Mouse (Mus musculus): ENCODE measurements around the gene Chchd3.

Gene Chchd3

DNA sequence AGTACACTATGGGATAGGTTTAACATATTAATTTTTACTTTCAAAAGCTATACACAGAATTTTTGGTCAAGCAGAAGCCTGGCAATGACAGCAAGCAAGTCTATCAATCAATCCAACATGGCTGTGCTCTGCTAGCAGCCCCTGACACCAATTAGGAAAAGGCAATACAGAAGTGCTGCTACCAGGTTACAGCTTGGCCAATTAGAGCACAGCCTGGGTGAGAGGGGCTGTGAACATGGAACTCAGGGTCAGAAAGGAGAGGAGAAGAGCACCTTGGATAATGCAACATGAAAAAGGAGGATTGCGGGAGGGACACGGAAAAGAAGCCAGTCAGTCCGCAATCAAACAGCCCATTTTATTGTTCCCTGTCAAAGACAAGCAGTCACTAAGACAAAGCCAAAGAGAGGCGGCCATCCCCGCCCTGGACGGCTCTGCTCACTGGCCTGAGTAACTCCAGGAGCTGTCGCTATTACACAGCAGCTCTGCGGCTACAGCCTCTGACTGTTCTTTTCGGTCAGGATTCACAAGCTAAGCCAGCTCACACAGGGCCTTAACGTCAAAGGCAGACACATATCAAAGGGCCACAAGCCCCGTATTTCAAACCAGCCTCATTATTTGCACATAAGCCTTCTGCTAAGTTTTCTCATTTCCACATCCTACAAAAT lies 128.8 kb downstream of the Chchd3 start:
- no peak for DNase-seq

- no peak for DNase-seq
These were observed 137.7 kb downstream of the Chchd3 start for GRCm38 (mm10) chr6:32922391-32922790.

DNA sequence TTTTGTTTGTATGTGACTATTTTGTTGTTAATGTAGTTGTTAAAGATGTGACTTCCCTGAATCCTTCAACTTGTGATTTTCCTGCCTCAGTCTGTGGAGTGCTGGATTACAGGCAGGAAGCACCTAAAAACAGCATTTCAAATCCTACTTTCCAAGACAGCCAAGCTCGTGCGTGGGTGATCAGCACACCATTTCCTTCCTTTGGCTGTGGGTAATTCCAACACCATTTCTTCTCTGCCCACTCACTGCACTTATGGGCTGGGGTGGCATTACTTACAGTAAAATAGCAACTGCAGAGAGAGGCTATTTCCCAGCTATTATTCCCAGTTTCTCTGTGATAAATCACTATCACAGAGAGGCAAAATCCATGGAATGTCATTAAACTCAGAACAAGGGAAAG lies 140.0 kb downstream of the Chchd3 start:
- DNase-seq, result no peak

- DNase-seq, result no peak
These were observed 149.4 kb downstream of the Chchd3 start for GRCm38 (mm10) chr6:32910692-32911091.

DNA sequence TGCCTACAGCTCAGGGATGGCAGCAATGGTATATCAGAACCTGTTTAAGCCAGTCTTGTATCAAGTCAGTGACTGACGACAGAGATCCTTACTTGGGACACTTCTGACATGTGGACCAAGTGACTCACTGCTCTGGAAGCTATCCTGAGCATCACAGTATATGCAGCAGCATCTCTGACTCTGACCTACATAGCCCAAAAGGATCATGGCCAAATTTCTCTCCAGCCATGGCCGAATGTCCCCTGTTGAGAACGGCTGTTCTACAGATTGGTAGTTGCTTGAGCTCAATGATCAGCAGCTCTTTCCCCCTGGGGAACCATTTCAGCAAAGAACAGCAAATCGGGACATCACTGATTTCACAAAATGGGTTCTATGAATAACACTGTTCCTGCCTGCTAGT lies 161.0 kb downstream of the Chchd3 start:
- no peak for DNase-seq

- DNase-seq, result no peak
These were observed 166.0 kb downstream of the Chchd3 start for GRCm38 (mm10) chr6:32894100-32894499.

- no peak for DNase-seq
These were observed 169.3 kb downstream of the Chchd3 start for GRCm38 (mm10) chr6:32890726-32891125.

DNA sequence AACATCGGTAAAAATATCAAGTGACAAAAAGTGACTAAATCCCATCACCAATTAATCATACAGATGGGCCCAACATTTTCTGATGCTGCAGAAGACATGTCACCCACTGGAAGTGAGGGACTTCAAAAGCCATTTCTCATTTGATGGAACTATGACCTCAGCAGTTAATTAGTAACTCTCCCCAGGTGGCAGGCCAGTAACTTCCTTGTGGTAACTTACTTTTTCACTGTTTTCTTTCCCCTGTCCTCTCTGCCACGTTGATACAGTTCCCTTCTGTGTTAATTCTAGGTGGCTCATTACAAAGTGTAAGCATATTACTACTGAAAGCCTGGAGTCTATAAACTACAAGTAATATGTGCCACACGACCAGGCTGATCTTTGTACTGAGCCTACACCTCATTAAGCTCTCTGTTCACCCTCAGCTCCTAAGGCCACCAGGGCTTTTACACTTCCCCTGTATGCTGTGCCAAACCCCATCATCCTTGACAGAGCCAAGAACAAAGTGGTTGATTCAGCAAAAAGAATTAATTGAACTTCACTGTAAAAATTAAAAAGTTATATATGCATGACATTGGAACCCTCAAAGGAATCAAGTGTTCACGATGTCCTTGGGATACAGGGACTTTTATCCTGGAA lies 171.0 kb downstream of the Chchd3 start:
- DNase-seq, result peak; percentile 62

- DNase-seq, result no peak
These were observed 181.5 kb downstream of the Chchd3 start for GRCm38 (mm10) chr6:32878586-32878985.

- DNase-seq, result no peak
These were observed 185.9 kb downstream of the Chchd3 start for GRCm38 (mm10) chr6:32874176-32874575.

GRCm38 (mm10) chr6:32872805-32873204 lies 187.3 kb downstream of the Chchd3 start:
- no peak for DNase-seq

DNA sequence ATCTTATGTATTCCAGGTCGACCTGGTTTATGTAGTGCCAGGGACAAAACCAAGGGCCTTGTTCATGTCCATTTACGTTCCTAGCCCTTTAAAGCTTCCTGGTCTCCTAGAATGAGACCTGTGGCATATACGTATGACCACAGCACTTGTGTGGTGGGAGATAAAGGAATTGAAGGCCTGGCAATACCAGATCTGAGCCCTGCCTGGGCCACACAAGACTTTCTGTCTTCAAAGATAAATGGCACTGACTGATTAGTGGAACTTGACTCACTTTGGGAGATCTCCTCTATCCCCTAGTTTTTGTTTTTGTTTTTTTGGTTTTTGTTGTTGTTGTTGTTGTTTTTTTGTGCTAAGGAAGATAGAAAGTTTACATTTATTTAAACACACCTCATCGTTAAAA lies 209.1 kb downstream of the Chchd3 start:
- no peak for DNase-seq

- DNase-seq, result no peak
These were observed 211.1 kb downstream of the Chchd3 start for GRCm38 (mm10) chr6:32848974-32849373.

DNA sequence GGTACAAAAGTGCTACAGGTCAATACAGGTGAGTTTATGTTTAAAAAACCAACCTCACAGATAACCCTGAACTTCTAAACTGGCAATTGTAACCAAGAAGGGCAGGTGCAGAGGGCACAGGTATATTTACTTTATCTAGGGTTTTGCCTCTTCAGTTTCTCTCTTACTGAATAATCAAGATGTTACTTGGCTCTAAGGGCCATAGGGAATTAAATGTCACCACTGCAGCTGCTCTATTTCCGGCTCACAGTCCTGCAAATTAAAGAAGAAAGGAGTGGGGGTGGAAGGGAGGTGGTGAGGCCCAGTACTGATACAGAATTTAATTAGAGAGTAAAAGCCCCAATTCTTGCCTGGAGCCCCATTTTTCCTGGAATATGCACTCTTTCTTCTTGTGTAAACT lies 214.6 kb downstream of the Chchd3 start:
- DNase-seq, result no peak

- DNase-seq, result no peak
These were observed 222.1 kb downstream of the Chchd3 start for GRCm38 (mm10) chr6:32837939-32838301.

- no peak for DNase-seq
These were observed 222.7 kb downstream of the Chchd3 start for GRCm38 (mm10) chr6:32837165-32837938.

- DNase-seq, result no peak
These were observed 236.0 kb downstream of the Chchd3 start for GRCm38 (mm10) chr6:32823856-32824620.

- no peak for DNase-seq
These were observed 241.1 kb downstream of the Chchd3 start for GRCm38 (mm10) chr6:32818961-32819360.

DNA sequence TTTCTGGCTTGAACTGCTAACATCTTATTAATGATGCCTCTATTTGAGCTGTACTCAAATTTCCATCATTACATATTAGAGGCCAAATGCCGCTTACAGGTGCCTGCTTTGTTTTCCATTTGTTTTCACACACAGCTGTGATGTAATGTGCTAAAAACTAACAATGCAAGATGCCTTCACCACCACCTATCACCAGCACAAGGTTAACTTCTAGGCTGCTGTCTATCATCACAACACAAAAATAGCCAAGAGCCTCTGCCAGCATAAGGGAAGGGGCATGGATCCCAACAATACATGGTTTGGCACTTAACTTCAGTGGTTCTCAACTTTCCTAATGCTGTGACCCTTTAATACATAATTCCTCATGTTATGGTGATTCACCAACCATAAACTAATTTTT lies 251.3 kb downstream of the Chchd3 start:
- DNase-seq, result no peak

GRCm38 (mm10) chr6:32807771-32808170 lies 252.3 kb downstream of the Chchd3 start:
- DNase-seq, result no peak

GRCm38 (mm10) chr6:32803646-32804045 lies 256.4 kb downstream of the Chchd3 start:
- DNase-seq, result no peak

- DNase-seq, result no peak
These were observed 258.3 kb downstream of the Chchd3 start for GRCm38 (mm10) chr6:32801776-32802175.

- no peak for DNase-seq
These were observed 262.5 kb downstream of the Chchd3 start for GRCm38 (mm10) chr6:32797525-32797924.

Data from kidney, adult 11 months (tissue).